Mouse (Mus musculus) cerebellum, postnatal 4 days (tissue): ENCODE measurements around the gene Elovl6.

Experiments
- DNase-seq, 2 experiments: peaks; one replicate each; pipeline ENCODE4 v3.0.0; 2022; ENCODE audit warnings: low spot score in 2 of 2, mixed read lengths in 1 of 2

Elovl6 gene

GRCm38 (mm10) chr3:129605934-129606333 lies 73.8 kb downstream of the Elovl6 start:
- DNase-seq: no peak

GRCm38 (mm10) chr3:129611626-129612025 lies 79.5 kb downstream of the Elovl6 start:
- DNase-seq: no peak

GRCm38 (mm10) chr3:129612311-129613097 lies 80.3 kb downstream of the Elovl6 start:
- DNase-seq: peak in 1 of 2 experiments; percentile 18

GRCm38 (mm10) chr3:129613756-129614155 lies 81.6 kb downstream of the Elovl6 start:
- DNase-seq: no peak

GRCm38 (mm10) chr3:129614216-129614615 lies 82.1 kb downstream of the Elovl6 start:
- DNase-seq: no peak

- DNase-seq: no peak
These were observed 85.3 kb downstream of the Elovl6 start for GRCm38 (mm10) chr3:129617450-129617849.

GRCm38 (mm10) chr3:129619194-129619775 lies 87.1 kb downstream of the Elovl6 start:
- DNase-seq: no peak

- DNase-seq: no peak
These were observed 88.6 kb downstream of the Elovl6 start for GRCm38 (mm10) chr3:129620802-129621201.

- no peak for DNase-seq
These were observed 89.1 kb downstream of the Elovl6 start for GRCm38 (mm10) chr3:129621255-129621654.

- no peak for DNase-seq
These were observed 90.0 kb downstream of the Elovl6 start for GRCm38 (mm10) chr3:129622120-129622519.

- DNase-seq: no peak
These were observed 90.5 kb downstream of the Elovl6 start for GRCm38 (mm10) chr3:129622705-129623104.

GRCm38 (mm10) chr3:129624193-129624805 lies 92.1 kb downstream of the Elovl6 start:
- no peak for DNase-seq

- no peak for DNase-seq
These were observed 95.1 kb downstream of the Elovl6 start for GRCm38 (mm10) chr3:129627281-129627680.

GRCm38 (mm10) chr3:129631018-129631417 lies 98.9 kb downstream of the Elovl6 start:
- no peak for DNase-seq

GRCm38 (mm10) chr3:129631857-129632256 lies 99.7 kb downstream of the Elovl6 start:
- DNase-seq: no peak

- no peak for DNase-seq
These were observed 101.4 kb downstream of the Elovl6 start for GRCm38 (mm10) chr3:129633518-129633917.

- DNase-seq: peak in 1 of 2 experiments; percentile 23
These were observed 102.2 kb downstream of the Elovl6 start for GRCm38 (mm10) chr3:129634260-129634901.

- no peak for DNase-seq
These were observed 105.3 kb downstream of the Elovl6 start for GRCm38 (mm10) chr3:129637446-129637845.

- DNase-seq: no peak
These were observed 107.5 kb downstream of the Elovl6 start for GRCm38 (mm10) chr3:129639701-129640100.

- no peak for DNase-seq
These were observed 108.3 kb downstream of the Elovl6 start for GRCm38 (mm10) chr3:129640211-129641000.

- no peak for DNase-seq
These were observed 109.5 kb downstream of the Elovl6 start for GRCm38 (mm10) chr3:129641621-129642020.
